Mouse (Mus musculus): Measurements from ENCODE around the gene Polg2.

Polg2 gene

GRCm38 (mm10) chr11:106723611-106724125, 55.7 kb downstream of the Polg2 start:
- DNase-seq: peak; percentile 34 to 43

GRCm38 (mm10) chr11:106722831-106723361, 56.4 kb downstream of the Polg2 start:
- no peak for DNase-seq

GRCm38 (mm10) chr11:106720379-106720778, 59.0 kb downstream of the Polg2 start:
- DNase-seq: no peak
